Mouse (Mus musculus) midbrain, embryonic 16.5 days (tissue): ENCODE measurements around the gene Ephb4. TPM values are rescaled to one million over a fixed set of nuclear protein-coding genes. Genes with fewer than 3 reads are reported as not detected.

Source experiments
- ATAC-seq: fragments of 200-750 bp; cut with Nextera tagmentation; 2 replicates; pipeline ENCODE4 v1.8.0; 2017; ENCODE audit warnings: moderate TSS enrichment
- H3K27ac ChIP-seq: fragments of 300-500 bp; sonication (generic); 2 replicates; pipeline ENCODE4 v1.5.1; 2014; ENCODE audit warnings: mild to moderate bottlenecking, low read length, mixed read lengths
- H3K27me3 ChIP-seq: fragments of 300-500 bp; sonication (generic); 2 replicates; pipeline ENCODE4 v1.6.1; 2014; ENCODE audit warnings: low read depth, low read length, mixed read lengths; ENCODE audit not compliant: control insufficient read depth, insufficient read depth
- H3K36me3 ChIP-seq: fragments of 300-500 bp; sonication (generic); 2 replicates; pipeline ENCODE4 v1.6.1; 2014; ENCODE audit warnings: mild to moderate bottlenecking, low read length, moderate library complexity, mixed read lengths; ENCODE audit not compliant: control insufficient read depth, insufficient read depth
- H3K4me1 ChIP-seq: fragments of 300-500 bp; sonication (generic); 2 replicates; pipeline ENCODE4 v1.6.1; 2014; ENCODE audit warnings: mild to moderate bottlenecking, low read length, mixed read lengths; ENCODE audit not compliant: control insufficient read depth, insufficient read depth
- H3K4me2 ChIP-seq: fragments of 300-500 bp; sonication (generic); 2 replicates; pipeline ENCODE4 v1.6.1; 2014; ENCODE audit warnings: mild to moderate bottlenecking, low read length, mixed read lengths
- H3K4me3 ChIP-seq: fragments of 300-500 bp; sonication (generic); 2 replicates; pipeline ENCODE4 v1.5.1; 2014; ENCODE audit warnings: low read depth, mild to moderate bottlenecking, low read length, moderate library complexity, mixed read lengths
- H3K9ac ChIP-seq: fragments of 300-500 bp; sonication (generic); 2 replicates; pipeline ENCODE4 v1.6.1; 2014; ENCODE audit warnings: low read depth, low read length, mixed read lengths
- H3K9me3 ChIP-seq: fragments of 300-500 bp; sonication (generic); replicated peaks from 2 replicates; pipeline ENCODE4 v1.6.1; 2014; ENCODE audit warnings: mild to moderate bottlenecking, low read length, mixed read lengths; ENCODE audit not compliant: control insufficient read depth, poor library complexity, severe bottlenecking
- WGBS: fragments of 180-500 bp; shearing (Covaris S2); extraction: QIAGEN DNeasy Blood & Tissue Kit; methylation state at CpG from one replicate; pipeline ENCODE4 v1.1.7; 2014; 5-methylcytosine and 5-hydroxymethylcytosine counted together
- polyA plus RNA-seq: library from polyadenylated mRNA; unstranded; fragments of >200 nt; fragmentation: Nextera tagmentation; extraction: Ambion mirVana; gene quantifications from 2 replicates; pipeline ENCODE4 v1.2.1, GENCODE M21; 2015

The Ephb4 gene
- polyA plus RNA-seq, 1 experiment from 2014 or later = 4.8 TPM

- H3K4me2 ChIP-seq = peak overlapping the region; percentile 65
- H3K4me3 ChIP-seq = peak overlapping the region; percentile 91
- no peak for ATAC-seq
- WGBS = 92% methylated on average over 4 of the region's 4 CpGs
- peaks cover 12% of the 10 kb centered on the region for H3K36me3 ChIP-seq
- H3K9ac ChIP-seq = peak overlapping the region; percentile 99; the same call in 1 of the 2 replicates
- no peaks in the 10 kb centered on the region for H3K9me3 ChIP-seq
- H3K27me3 ChIP-seq = no peaks in the 10 kb centered on the region
- H3K27ac ChIP-seq = peak overlapping the region; percentile 95
- peaks cover 33% of the 10 kb centered on the region for H3K4me1 ChIP-seq
Observed at GRCm38 (mm10) chr5:137308356-137308755, 41.6 kb upstream of the Ephb4 start.

- peaks cover 18% of the 10 kb centered on the region for H3K36me3 ChIP-seq
- H3K4me3 ChIP-seq = peak overlapping the region; percentile 34
- no peaks in the 10 kb centered on the region for H3K27me3 ChIP-seq
- peak overlapping the region; percentile 54 for H3K4me2 ChIP-seq
- no peaks in the 10 kb centered on the region for H3K9me3 ChIP-seq
- peaks cover 11% of the 10 kb centered on the region for H3K4me1 ChIP-seq
- H3K9ac ChIP-seq = peak overlapping the region; percentile 61
- ATAC-seq = 0 out of 2 replicates have a peak, but pooled peaks have one; percentile 16
- H3K27ac ChIP-seq = 0 out of 2 replicates have a peak overlapping the region, but pooled peaks have one; percentile 33
- 3% methylated on average over 21 of the region's 22 CpGs for WGBS
Observed at GRCm38 (mm10) chr5:137313466-137314192, 36.3 kb upstream of the Ephb4 start.

- no peaks in the 10 kb centered on the region for H3K9me3 ChIP-seq
- H3K4me2 ChIP-seq = peak within 1 kb of the TSS; percentile 54
- H3K27ac ChIP-seq = peak within 1 kb of the TSS; percentile 33; the same call in 1 of the 2 replicates
- ATAC-seq = peak; percentile 75
- 13% methylated on average over 30 of the region's 30 CpGs for WGBS
- H3K4me1 ChIP-seq = peaks cover 11% of the 10 kb centered on the region
- no peaks in the 10 kb centered on the region for H3K27me3 ChIP-seq
- H3K9ac ChIP-seq = peak within 1 kb of the TSS; percentile 61
- peak within 1 kb of the TSS; percentile 34 for H3K4me3 ChIP-seq
- H3K36me3 ChIP-seq = peaks cover 15% of the 10 kb centered on the region
Observed at GRCm38 (mm10) chr5:137314193-137315083, 35.5 kb upstream of the Ephb4 start, which contains the start of gene Trip6. Trip6 (minus strand) TSS chr5:137314404.

GRCm38 (mm10) chr5:137315084-137315903 is 34.6 kb upstream of the Ephb4 start:
- H3K27me3 ChIP-seq = no peaks in the 10 kb centered on the region
- H3K9ac ChIP-seq = no peak overlapping the region; the same call in 1 of the 2 replicates
- H3K4me3 ChIP-seq = no peak overlapping the region
- ATAC-seq = no peak; the same call in 1 of the 2 replicates
- H3K36me3 ChIP-seq = peaks cover 11% of the 10 kb centered on the region
- peaks cover 11% of the 10 kb centered on the region for H3K4me1 ChIP-seq
- H3K4me2 ChIP-seq = no peak overlapping the region
- H3K9me3 ChIP-seq = no peaks in the 10 kb centered on the region
- WGBS = 37% methylated on average over 30 of the region's 30 CpGs
- H3K27ac ChIP-seq = no peak overlapping the region

- ATAC-seq = no peak
- 85% methylated on average over 8 of the region's 8 CpGs for whole genome bisulfite sequencing
Observed at GRCm38 (mm10) chr5:137317361-137317760, 32.5 kb upstream of the Ephb4 start.

GRCm38 (mm10) chr5:137318570-137318969 is 31.3 kb upstream of the Ephb4 start:
- H3K9me3 ChIP-seq = no peaks in the 10 kb centered on the region
- no peak overlapping the region for H3K4me2 ChIP-seq
- WGBS = 100% methylated on average over 1 of the region's 1 CpGs
- H3K4me1 ChIP-seq = peaks cover 11% of the 10 kb centered on the region
- no peaks in the 10 kb centered on the region for H3K27me3 ChIP-seq
- H3K36me3 ChIP-seq = peaks cover 14% of the 10 kb centered on the region
- H3K27ac ChIP-seq = no peak overlapping the region
- no peak overlapping the region for H3K4me3 ChIP-seq
- H3K9ac ChIP-seq = no peak overlapping the region
- no peak for ATAC-seq

More at GRCm38 (mm10) chr5:137317361-137317760, 32.5 kb upstream of the Ephb4 start:
- H3K9ac ChIP-seq = no peak overlapping the region
- no peaks in the 10 kb centered on the region for H3K27me3 ChIP-seq
- no peak overlapping the region for H3K4me3 ChIP-seq
- H3K9me3 ChIP-seq = no peaks in the 10 kb centered on the region
- peaks cover 9% of the 10 kb centered on the region for H3K36me3 ChIP-seq
- H3K4me1 ChIP-seq = peaks cover 11% of the 10 kb centered on the region
- no peak overlapping the region for H3K4me2 ChIP-seq
- no peak overlapping the region for H3K27ac ChIP-seq

- peaks cover 19% of the 10 kb centered on the region for H3K36me3 ChIP-seq
Observed at GRCm38 (mm10) chr5:137320996-137321395, 28.9 kb upstream of the Ephb4 start.

GRCm38 (mm10) chr5:137330910-137331309 is 19.0 kb upstream of the Ephb4 start:
- H3K9ac ChIP-seq = no peak overlapping the region
- no peak for ATAC-seq
- 91% methylated on average over 7 of the region's 7 CpGs for WGBS

More at GRCm38 (mm10) chr5:137320996-137321395, 28.9 kb upstream of the Ephb4 start:
- Histone ChIP-seq H3K4me2 (no peak overlapping the region), H3K9ac (no peak overlapping the region), H3K27ac (no peak overlapping the region), H3K27me3 (no peaks in the 10 kb centered on the region), H3K9me3 (no peaks in the 10 kb centered on the region), H3K4me3 (no peak overlapping the region), H3K4me1 (no peaks in the 10 kb centered on the region)
- 90% methylated on average over 3 of the region's 3 CpGs for WGBS
- ATAC-seq = no peak

More at GRCm38 (mm10) chr5:137330910-137331309, 19.0 kb upstream of the Ephb4 start:
- Histone ChIP-seq H3K4me3 (no peak overlapping the region), H3K36me3 (peaks cover 14% of the 10 kb centered on the region; the same call in 1 of the 2 replicates), H3K27ac (no peak overlapping the region), H3K9me3 (no peaks in the 10 kb centered on the region), H3K4me1 (peaks cover 14% of the 10 kb centered on the region), H3K4me2 (no peak overlapping the region), H3K27me3 (no peaks in the 10 kb centered on the region)
